Mouse (Mus musculus): Measurements from ENCODE around the gene Npas2. TPM values are rescaled to one million over a fixed set of nuclear protein-coding genes. Genes with fewer than 3 reads are reported as not detected.

Gene Npas2
- polyA plus RNA-seq, 3 experiments from 2014 or later, result 0.20 to 1.1 (median 0.39) TPM

Other genes starting within 250 kb of the Npas2 start
- gene Pdcl3, start 208.1 kb upstream of the Npas2 start, polyA plus RNA-seq (2017; shearing (Covaris generic)), result 100 to 1,000 TPM; 144 to 205 (median 169) TPM
- 100 to 1,000 TPM; 401 to 497 (median 469) TPM for gene Rpl31, start 174.1 kb downstream of the Npas2 start, polyA plus RNA-seq (2017; shearing (Covaris generic))

Data from inflammation-experienced regulatory T-cells, adult 6 months (primary cell).